Mouse (Mus musculus) kidney, postnatal 4 days (tissue): ENCODE results near the gene Tmem123.

Source experiments
- DNase-seq, 2 experiments: peaks; one replicate each; pipeline ENCODE4 v3.0.0; 2021; ENCODE audit warnings: mixed read lengths in 2 of 2

Gene Tmem123

DNA sequence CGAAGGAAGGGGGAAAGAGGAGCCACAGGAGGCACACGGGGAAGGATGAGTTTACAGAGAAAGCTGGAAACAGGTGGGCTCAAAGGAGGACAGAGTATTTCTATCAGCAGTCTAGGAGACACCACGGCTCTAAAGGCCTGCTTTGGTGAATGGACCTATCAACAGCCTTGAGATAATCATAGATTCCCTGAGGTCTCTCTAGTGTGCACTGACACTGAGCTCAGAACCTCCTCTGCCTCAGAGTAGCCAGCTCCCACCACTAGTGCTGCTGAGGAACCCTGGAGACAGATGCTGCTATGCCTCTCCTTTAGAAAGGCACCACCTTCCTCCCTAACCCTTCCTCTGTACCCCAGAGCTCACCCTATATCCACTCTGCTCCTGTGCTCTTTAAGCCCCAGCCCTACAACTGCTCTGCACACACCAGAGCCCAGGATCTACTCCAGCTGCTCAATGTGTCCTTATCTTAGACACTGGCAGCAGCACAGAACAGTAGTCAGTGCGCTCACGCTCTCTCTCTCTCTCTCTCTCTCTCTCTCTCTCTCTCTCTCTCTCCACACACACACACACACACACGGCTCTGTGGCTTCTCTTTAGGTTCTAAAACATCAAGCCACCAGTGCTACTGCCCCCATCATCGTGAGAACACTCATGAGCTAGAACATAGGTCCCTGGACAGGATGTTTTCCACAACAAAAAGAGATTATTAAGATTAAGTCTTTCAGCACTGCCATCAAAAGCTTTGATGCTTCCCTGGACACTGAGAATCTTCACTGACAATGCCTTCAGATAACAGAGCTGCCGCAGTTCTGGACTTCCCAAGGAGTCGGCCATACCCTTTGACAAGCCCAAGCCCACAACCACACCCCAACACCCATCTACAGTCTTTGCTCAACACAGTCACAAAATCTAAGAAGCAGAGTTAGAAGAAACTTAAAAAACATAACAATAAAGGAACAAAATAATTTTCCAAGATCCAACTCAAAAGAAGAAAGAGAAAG lies 66.0 kb downstream of the Tmem123 start:
- DNase-seq, result no peak

DNA sequence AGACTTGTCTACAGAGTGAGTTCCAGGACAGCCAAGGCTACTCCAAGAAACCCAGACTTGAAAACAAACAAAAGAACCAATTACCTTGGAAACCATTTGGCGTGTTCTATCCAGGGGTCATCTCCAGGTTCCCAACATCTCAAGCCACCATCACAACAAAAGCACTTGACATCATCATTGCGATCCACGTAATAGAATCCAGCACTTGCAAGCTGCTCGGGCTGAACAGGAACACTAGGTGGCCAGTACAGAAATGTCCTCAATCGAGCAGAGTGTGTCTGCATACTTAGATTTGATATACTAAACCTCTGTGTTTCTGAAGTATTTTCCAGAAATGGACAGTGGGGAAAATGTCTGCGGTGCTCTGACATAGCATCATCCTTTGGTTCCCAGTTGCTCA lies 69.6 kb downstream of the Tmem123 start:
- no peak for DNase-seq

GRCm38 (mm10) chr9:7835302-7835701 lies 71.5 kb downstream of the Tmem123 start:
- DNase-seq, result no peak

DNA sequence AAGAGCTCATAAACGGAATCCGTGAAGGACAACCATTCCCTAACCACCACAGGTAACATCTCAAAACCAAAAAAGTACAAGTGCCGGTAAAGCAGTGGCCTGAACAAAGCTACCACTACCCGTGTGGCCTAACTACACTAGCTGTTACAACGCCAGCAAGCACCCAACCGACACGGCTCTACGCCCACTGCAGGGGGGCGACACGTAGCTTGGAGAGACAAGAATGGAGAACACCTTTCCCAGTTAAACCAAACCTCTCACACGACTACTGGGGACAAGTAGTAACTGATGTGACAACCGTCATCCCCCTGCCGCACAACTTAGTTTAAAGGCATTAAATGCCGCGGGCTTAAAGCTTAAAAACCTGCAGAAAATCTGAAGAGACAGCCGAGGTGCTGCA lies 72.5 kb downstream of the Tmem123 start:
- peak; percentile 57 to 77 for DNase-seq

DNA sequence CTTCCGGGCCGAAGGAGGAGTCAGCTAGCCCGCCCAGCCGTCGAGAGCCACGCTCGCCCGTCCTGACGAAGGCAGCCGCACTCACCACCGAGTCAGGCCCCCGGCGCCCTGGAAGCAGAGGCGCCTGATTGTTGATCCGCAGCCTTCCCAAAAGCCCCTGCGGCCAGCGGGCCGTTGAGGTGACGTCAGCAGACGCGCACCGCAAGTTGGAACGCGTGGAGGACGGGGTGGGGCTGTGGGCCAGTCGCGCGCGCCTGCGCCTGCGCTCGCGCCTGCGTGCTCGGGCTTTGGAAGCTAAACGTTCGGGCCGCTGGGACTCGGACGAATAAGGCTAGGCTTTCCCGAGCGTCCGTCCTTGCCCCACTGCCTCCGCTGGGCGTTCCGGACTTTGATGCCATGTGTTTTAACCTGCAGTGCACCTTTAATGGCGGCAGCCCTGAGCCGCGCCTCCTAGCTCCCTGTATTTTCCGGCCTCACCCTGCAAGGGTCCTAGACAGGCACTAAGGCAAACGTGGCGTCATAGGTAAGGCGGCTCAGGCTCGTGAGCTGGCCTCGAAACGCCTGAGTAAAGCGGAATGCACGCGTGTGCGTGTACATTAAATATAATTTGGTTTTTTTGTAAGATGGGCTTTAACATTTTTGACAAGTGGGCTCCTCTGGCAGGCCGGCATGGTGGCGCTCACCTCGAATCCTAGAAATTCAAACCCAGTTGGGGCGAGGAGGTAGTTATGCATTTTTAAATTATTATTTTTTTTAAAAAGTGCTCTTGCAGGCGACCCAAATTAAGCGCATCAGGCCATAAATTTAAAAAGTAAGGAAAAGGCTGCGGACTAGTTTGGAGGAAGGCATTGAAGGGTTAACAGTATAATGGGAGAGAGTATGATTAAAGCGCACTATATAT lies 73.3 kb downstream of the Tmem123 start, which contains the start of gene Birc2:
Birc2 (minus strand) TSS at position 160 of the 901 bp plus-strand sequence.
- DNase-seq, result peak; percentile 97 to 98

GRCm38 (mm10) chr9:7837806-7838440 lies 74.1 kb downstream of the Tmem123 start:
- peak; percentile 8 to 67 for DNase-seq

- DNase-seq, result no peak
Measured at GRCm38 (mm10) chr9:7841221-7841620, 77.4 kb downstream of the Tmem123 start.
